Mouse (Mus musculus) left cerebral cortex, postnatal 10 days (tissue): ENCODE results near the gene Dennd2a. TPM values are rescaled to one million over a fixed set of nuclear protein-coding genes. Genes with fewer than 3 reads are reported as not detected.
A peak's percentile ranks its signal among the peaks of the same experiment; 100 is the strongest.

Source experiments
- DNase-seq, 2 experiments: peaks; one replicate each; pipeline ENCODE4 v3.0.0; 2021 to 2022; ENCODE audit warnings: low spot score in 2 of 2, mixed read lengths in 1 of 2; ENCODE audit errors: extremely low spot score in 1 of 2
- intact Hi-C: fragments of 180-260 bp; cut with DNase I; formaldehyde crosslinking; loops from one replicate; pipeline ENCODE4 v1.15.1; 2025
- total RNA-seq, 2 experiments: library from RNA; stranded (reverse); gene quantifications; 2 replicates each; pipeline ENCODE4 v1.2.3; 2021

Dennd2a gene
- 10 to 100 TPM; 19.8 to 21.8 TPM for total RNA-seq

- intact Hi-C loops: loop anchor here (5.0 kb wide), 1 partner anchor 45 kb away; no protein-coding TSS in a partner anchor
Measured at GRCm38 (mm10) chr6:39557723-39558261, at the start of gene Dennd2a. Gene Dennd2a (minus strand): TSS chr6:39557867.

GRCm38 (mm10) chr6:39607365-39607764 lies 49.7 kb upstream of the Dennd2a start:
- intact Hi-C loops: no loop called here
- no peak for DNase-seq

More at GRCm38 (mm10) chr6:39557723-39558261, at the start of gene Dennd2a:
- DNase-seq: peak; percentile 84 to 95

- intact Hi-C loops: no loop called here
- DNase-seq: no peak
Measured at GRCm38 (mm10) chr6:39606862-39607261, 49.2 kb upstream of the Dennd2a start.

GRCm38 (mm10) chr6:39606056-39606455 lies 48.4 kb upstream of the Dennd2a start:
- no peak for DNase-seq
- intact Hi-C loops: no loop called here

GRCm38 (mm10) chr6:39604565-39604964 lies 46.9 kb upstream of the Dennd2a start:
- no peak for DNase-seq
- intact Hi-C loops: no loop called here

GRCm38 (mm10) chr6:39601828-39602227 lies 44.2 kb upstream of the Dennd2a start:
- intact Hi-C loops: no loop called here
- no peak for DNase-seq

GRCm38 (mm10) chr6:39600851-39601250 lies 43.2 kb upstream of the Dennd2a start:
- intact Hi-C loops: no loop called here
- no peak for DNase-seq

GRCm38 (mm10) chr6:39592401-39593214 lies 34.9 kb upstream of the Dennd2a start, which contains the start of gene Ndufb2:
Gene Ndufb2 (plus strand): TSS chr6:39592574.
- peak; percentile 91 to 96 for DNase-seq
- intact Hi-C loops: no loop called here

GRCm38 (mm10) chr6:39591481-39591880 lies 33.8 kb upstream of the Dennd2a start:
- intact Hi-C loops: no loop called here

GRCm38 (mm10) chr6:39585517-39585916 lies 27.9 kb upstream of the Dennd2a start, which contains the start of gene Gm42420:
Gene Gm42420 (plus strand): TSS chr6:39585753.
- no peak for DNase-seq
- intact Hi-C loops: no loop called here

More at GRCm38 (mm10) chr6:39591481-39591880, 33.8 kb upstream of the Dennd2a start:
- no peak for DNase-seq

GRCm38 (mm10) chr6:39581087-39581784 lies 23.6 kb upstream of the Dennd2a start:
- intact Hi-C loops: no loop called here
- no peak for DNase-seq

GRCm38 (mm10) chr6:39580558-39580957 lies 22.9 kb upstream of the Dennd2a start:
- no peak for DNase-seq
- intact Hi-C loops: no loop called here

- no peak for DNase-seq
- intact Hi-C loops: no loop called here
Measured at GRCm38 (mm10) chr6:39579552-39579951, 21.9 kb upstream of the Dennd2a start.

- intact Hi-C loops: no loop called here
- DNase-seq: no peak
Measured at GRCm38 (mm10) chr6:39574951-39575350, 17.3 kb upstream of the Dennd2a start.

GRCm38 (mm10) chr6:39574555-39574869 lies 16.8 kb upstream of the Dennd2a start:
- DNase-seq: no peak
- intact Hi-C loops: no loop called here

GRCm38 (mm10) chr6:39573791-39574554 lies 16.3 kb upstream of the Dennd2a start, which contains the start of gene Adck2:
Gene Adck2 (plus strand): TSS chr6:39573873.
- peak; percentile 66 to 85 for DNase-seq
- intact Hi-C loops: no loop called here

- no peak for DNase-seq
- intact Hi-C loops: no loop called here
Measured at GRCm38 (mm10) chr6:39570426-39570825, 12.8 kb upstream of the Dennd2a start.

- DNase-seq: no peak
- intact Hi-C loops: loop anchor here (5.0 kb wide), 1 partner anchor 150 kb away; no protein-coding TSS in a partner anchor
Measured at GRCm38 (mm10) chr6:39567528-39567927, 9.9 kb upstream of the Dennd2a start.
